Mouse (Mus musculus): ENCODE measurements around the gene Nkd1.

DNA sequence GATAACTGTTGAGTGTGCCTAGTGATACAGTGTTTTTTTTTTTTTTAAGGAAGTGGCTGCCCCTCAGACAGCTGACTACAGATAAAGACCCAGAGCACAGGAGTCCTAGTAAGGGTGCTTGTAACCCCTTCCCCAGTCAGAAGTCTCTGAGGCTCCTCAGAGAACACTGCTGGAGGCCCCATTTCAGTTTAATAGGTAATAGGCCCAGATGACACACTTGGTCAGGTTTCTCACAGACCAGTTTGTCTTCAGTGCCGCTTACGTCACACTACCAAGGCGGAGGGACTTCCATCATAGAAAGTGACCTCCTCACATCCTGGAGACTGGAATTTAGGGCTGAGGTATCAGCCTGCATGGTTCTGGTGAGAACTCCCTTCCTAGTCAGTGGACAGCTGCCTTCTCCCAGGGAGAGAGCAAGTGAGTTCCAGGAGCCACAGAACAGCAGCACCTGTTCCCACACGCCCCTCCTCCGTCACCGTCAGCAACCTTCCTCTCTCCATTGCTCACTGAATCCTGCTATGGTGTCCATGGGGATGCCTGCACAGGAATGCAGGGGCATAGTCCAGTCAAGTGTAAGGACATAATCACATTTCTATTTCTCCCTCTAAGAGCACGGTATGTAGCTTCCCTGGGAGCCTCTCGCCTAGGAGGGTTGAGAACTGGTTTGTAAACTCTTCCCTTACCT lies 67.2 kb downstream of the Nkd1 start:
- no peak for TF ChIP-seq CTCF (IDR thresholded peaks at IDR 0.05; ENCODE audit: borderline replicate concordance, control insufficient read depth, extremely low read depth, insufficient read depth, low read length, poor library complexity)
- no peak for TF ChIP-seq POLR2A (IDR thresholded peaks at IDR 0.05; ENCODE audit: control insufficient read depth, extremely low read depth, insufficient read depth, low read length, poor library complexity)
